Mouse (Mus musculus): ENCODE results near the gene Zmym3.
"Not testable (repeated sequence)": the region's sequence is repeated elsewhere in the genome, so short reads cannot be mapped to it uniquely, and the experiment has no call there.

Gene Zmym3

GRCm38 (mm10) chrX:101372946-101373345 lies 47.7 kb downstream of the Zmym3 start:
- no peak for DNase-seq (ENCODE audit: low spot score)

- no peak for DNase-seq (ENCODE audit: low spot score)
These were observed 50.1 kb downstream of the Zmym3 start for GRCm38 (mm10) chrX:101370573-101370972.

GRCm38 (mm10) chrX:101369001-101369400 lies 51.6 kb downstream of the Zmym3 start:
- no peak for DNase-seq (ENCODE audit: low spot score)

GRCm38 (mm10) chrX:101358902-101359301 lies 61.7 kb downstream of the Zmym3 start:
- DNase-seq (ENCODE audit: low spot score), result not testable (repeated sequence)
